Mouse (Mus musculus) bone marrow macrophage, adult 2 months (primary cell): Measurements from ENCODE around the gene Mad2l2. TPM values are rescaled to one million over a fixed set of nuclear protein-coding genes. Genes with fewer than 3 reads are reported as not detected.

Experiments
- H3K27ac ChIP-seq: 2 replicates; pipeline ENCODE4 v1.5.1; 2012; ENCODE audit warnings: low read depth, low read length; ENCODE audit not compliant: insufficient read depth
- H3K4me1 ChIP-seq: 2 replicates; pipeline ENCODE4 v1.6.1; 2012; ENCODE audit warnings: low read length; ENCODE audit not compliant: control insufficient read depth, insufficient read depth
- H3K4me3 ChIP-seq: 2 replicates; pipeline ENCODE4 v1.5.1; 2012; ENCODE audit warnings: mild to moderate bottlenecking, low read length, moderate library complexity; ENCODE audit not compliant: insufficient read depth
- CTCF ChIP-seq: IDR thresholded peaks from 2 replicates; pipeline ENCODE4 v1.5.1; 2012; ENCODE audit warnings: low read depth, mild to moderate bottlenecking, low read length, moderate library complexity
- POLR2A ChIP-seq: IDR thresholded peaks from 2 replicates; pipeline ENCODE4 v1.6.1; 2012; ENCODE audit warnings: mild to moderate bottlenecking, low read depth, low read length, borderline replicate concordance
- polyA plus RNA-seq: library from polyadenylated mRNA; stranded (reverse); fragments of >200 nt; gene quantifications from 2 replicates; pipeline ENCODE4 v1.2.4, GENCODE M21; 2012; ENCODE audit not compliant: missing spikeins, insufficient read depth, insufficient read length

The Mad2l2 gene
- polyA plus RNA-seq, 1 experiment: 30.6 TPM

DNA sequence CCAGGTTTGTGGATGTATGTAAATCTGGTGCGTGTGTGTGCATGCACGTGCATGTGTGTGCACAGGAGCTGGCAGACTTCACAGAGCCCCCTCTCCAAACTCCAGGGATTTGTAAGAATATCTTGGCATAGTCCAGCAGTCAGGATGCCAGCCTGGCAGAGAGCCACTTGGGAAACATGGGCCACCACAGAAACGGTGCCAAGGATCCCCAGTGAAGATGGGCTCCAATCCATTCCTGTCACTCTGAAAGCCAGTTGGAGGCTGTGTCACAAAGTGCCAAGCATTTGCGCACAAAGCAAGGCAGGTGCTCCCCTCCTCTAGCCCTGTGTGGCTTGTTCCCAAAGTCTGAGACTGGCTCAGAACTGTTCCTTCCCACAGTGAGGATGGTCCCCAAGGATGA lies 8.8 kb upstream of the Mad2l2 start:
- TF ChIP-seq POLR2A (no peak), CTCF (no peak)
- Histone ChIP-seq H3K4me3 (no peak overlapping the region), H3K27ac (no peak overlapping the region), H3K4me1 (no peaks in the 10 kb centered on the region)

- TF ChIP-seq CTCF: no peak
- no peak for TF ChIP-seq POLR2A
- no peak overlapping the region for H3K4me3 ChIP-seq
- no peak overlapping the region for H3K27ac ChIP-seq
- no peaks in the 10 kb centered on the region for H3K4me1 ChIP-seq
Observed at GRCm38 (mm10) chr4:148121982-148122693, 8.0 kb upstream of the Mad2l2 start.

GRCm38 (mm10) chr4:148122694-148123066 lies 7.5 kb upstream of the Mad2l2 start:
- Histone ChIP-seq H3K4me1 (no peaks in the 10 kb centered on the region), H3K27ac (no peak overlapping the region), H3K4me3 (no peak overlapping the region)
- TF ChIP-seq CTCF (no peak), POLR2A (no peak)

- no peak overlapping the region for H3K4me3 ChIP-seq
- no peak for TF ChIP-seq POLR2A
- TF ChIP-seq CTCF: no peak
- H3K27ac ChIP-seq: no peak overlapping the region
- peaks cover 9% of the 10 kb centered on the region for H3K4me1 ChIP-seq
Observed at GRCm38 (mm10) chr4:148128241-148128640, 1.9 kb upstream of the Mad2l2 start.

DNA sequence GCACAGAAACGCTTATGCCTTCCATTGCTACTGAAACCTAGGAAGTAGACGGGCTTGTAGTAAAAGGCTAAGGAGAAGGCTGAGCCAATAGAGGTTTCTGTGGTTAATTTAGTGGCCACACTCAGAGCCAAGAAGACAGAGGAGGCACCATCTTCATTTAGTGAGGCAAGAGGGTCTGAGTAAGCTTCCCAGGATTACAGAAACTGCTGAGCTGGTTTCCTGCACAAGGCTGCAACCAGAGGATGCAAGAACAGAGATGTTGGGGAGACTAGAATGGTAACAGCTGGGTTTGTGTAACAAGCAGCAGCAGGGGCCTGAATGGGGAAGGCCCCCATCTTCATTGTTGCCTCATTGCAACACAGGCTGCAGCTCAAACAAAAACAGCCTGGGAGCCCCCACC lies 1.5 kb upstream of the Mad2l2 start:
- Histone ChIP-seq H3K27ac (no peak overlapping the region), H3K4me1 (peaks cover 9% of the 10 kb centered on the region), H3K4me3 (no peak overlapping the region)
- TF ChIP-seq POLR2A (no peak), CTCF (no peak)

DNA sequence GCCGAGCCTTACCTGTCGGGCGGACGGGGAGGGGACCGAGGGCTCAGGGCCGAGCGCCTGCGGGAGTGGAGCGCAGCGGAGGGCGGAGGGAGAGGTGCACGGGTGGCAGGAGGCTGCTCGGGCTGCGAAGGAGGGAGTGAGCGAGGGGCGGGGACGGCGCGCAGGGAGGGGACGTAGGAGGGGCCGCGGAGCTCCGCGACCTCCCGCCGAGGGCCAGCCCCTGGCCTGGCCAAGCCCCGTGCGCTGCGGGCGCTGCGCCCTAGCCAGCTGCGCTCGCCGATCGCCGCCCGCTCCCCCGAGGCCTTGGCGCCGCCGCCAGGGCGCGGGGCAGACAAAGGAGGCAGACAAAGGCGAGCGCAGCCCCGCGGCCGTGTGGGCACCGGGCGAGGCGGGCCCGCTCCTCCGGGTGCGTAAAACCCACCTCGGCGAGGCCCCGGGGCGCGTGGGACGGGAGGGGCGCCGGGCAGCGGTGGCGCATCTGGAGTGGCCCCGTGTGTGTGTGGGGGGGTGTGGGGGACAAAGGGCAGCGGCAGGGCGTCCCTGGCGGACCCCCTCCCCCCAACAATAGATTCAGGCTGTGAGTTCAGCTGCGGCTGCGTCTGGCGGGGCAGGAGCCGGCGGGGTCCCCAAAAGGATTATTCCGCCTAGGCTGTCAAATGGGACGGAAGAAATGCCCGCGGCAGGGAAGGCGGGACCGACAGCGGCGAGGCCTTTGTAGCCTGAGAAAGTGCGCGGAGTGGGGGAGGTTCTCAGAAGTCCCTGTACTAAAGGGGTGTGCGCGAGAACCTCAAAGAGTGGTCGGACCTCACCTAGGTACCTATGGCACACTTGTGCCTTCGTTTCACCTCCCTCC lies 603 bp downstream of the Mad2l2 start, which contains the start of gene Draxin:
Draxin (minus strand) TSS at position 138 of the 853 bp plus-strand sequence.
- TF ChIP-seq POLR2A (no peak), CTCF (no peak)
- Histone ChIP-seq H3K27ac (no peak within 1 kb of the TSS), H3K4me1 (peaks cover 9% of the 10 kb centered on the region), H3K4me3 (no peak within 1 kb of the TSS)

DNA sequence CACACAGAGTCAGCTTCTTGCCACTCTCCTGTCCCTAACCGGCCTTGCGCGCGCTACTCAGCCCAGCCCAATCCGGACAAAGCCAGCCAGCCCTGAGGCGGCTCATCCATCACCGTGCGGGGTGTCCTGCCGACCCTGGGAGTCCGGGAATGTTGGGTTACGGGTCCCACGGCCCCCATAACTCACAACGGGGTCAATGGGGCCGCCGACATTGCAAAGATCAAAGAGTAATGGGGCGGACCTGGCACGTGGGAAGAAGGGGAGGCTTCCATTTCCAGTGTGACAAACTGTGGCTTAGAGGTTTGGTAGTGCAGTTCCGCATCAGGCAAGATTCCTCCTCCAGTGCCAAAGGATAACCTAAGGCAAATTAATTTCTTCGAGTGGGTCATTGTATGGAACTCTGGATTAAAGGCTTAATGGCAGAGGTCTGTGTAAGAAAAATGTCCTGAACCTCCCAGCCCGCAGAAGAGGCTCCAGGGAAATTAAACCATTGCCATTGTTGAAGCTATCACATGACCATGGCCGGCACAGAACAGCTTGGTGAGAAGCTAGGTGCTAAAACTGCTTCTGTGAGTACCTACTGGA lies 1.4 kb downstream of the Mad2l2 start:
- TF ChIP-seq POLR2A: no peak
- no peak for TF ChIP-seq CTCF
- Histone ChIP-seq H3K4me1 (peaks cover 9% of the 10 kb centered on the region), H3K27ac (no peak overlapping the region), H3K4me3 (no peak overlapping the region)

DNA sequence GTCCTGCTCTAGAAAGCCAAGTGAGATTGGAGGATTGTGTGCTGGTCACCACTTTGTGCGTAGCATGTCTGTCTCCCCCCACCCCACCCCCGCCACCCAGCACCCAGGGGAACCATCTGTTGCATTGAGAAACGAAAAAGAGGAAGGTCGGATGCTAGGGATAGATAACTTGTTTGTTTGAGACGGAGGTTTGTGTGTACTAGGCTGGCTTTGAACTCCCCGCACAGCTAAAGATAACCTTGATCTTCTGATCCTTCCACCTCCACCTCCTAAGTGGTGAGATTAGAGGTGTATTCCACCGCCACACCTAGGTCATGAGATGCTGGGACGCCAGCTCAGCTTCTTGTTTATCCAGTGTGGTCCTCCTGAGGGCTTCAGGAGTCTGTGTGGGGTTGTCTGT lies 4.8 kb downstream of the Mad2l2 start:
- TF ChIP-seq POLR2A: no peak
- no peak for TF ChIP-seq CTCF
- H3K27ac ChIP-seq: no peak overlapping the region
- H3K4me1 ChIP-seq: peaks cover 3% of the 10 kb centered on the region
- no peak overlapping the region for H3K4me3 ChIP-seq

DNA sequence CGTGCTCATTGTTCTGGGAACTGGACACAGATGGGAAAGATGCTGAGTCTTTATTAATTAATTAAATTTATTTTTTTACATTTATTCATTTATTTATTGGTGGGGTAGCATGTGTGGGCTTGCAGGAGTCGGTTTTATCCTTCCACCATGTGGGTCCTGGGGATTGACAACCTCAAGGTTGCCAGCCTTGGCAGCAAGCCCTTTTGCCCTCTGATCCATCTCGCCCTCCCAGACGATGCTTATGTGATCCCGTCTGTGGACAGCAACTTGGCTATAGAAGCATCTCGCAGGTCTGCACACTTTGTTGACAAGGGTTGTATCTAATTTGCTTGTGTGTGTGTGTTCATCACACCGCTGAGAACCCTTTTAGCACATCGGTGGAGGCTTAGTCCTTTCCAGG lies 7.3 kb downstream of the Mad2l2 start:
- Histone ChIP-seq H3K27ac (no peak overlapping the region), H3K4me3 (no peak overlapping the region), H3K4me1 (peaks cover 3% of the 10 kb centered on the region)
- no peak for TF ChIP-seq CTCF
- TF ChIP-seq POLR2A: no peak

- Histone ChIP-seq H3K27ac (no peak overlapping the region), H3K4me3 (peak overlapping the region; percentile 75), H3K4me1 (peaks cover 3% of the 10 kb centered on the region)
- TF ChIP-seq POLR2A: no peak
- TF ChIP-seq CTCF: no peak
Observed at GRCm38 (mm10) chr4:148139767-148140097, 9.5 kb downstream of the Mad2l2 start.
